Mouse (Mus musculus): ENCODE results near the gene Vamp4.

DNA sequence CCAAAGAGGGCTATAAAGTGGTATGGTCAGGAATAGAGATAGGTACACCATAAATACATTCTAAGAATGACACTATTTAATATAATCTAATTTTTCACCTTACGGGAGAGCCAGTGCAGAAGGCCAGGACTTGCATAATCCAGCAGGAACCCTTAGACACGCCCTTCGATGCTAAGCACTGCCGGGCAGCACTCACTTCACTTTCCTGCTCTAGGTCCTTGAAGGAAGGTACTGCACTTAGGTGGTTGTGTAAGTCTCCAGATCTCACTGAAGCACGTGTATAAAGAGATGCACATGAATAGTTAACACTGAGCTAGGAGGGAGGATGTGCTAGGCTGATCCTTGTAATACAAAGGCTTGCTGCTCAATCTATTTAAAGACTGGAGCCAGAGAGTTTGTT lies 29.3 kb downstream of the Vamp4 start:
- no peak for TF ChIP-seq TAL1 (IDR thresholded peaks at IDR 0.05; ENCODE audit: low read length)
- TF ChIP-seq GATA1 (IDR thresholded peaks at IDR 0.05; ENCODE audit: low read length): no peak
